Mouse (Mus musculus) T-cell, adult 66 days (primary cell): Measurements from ENCODE around the gene Pou2f1. TPM values are rescaled to one million over a fixed set of nuclear protein-coding genes. Genes with fewer than 3 reads are reported as not detected.

ENCODE experiments used
- total RNA-seq, 2 experiments: library from RNA; stranded (reverse); gene quantifications; 3 replicates in 1 of 2; 4 replicates in 1 of 2; pipeline ENCODE4 v1.2.4; 2023

Gene Pou2f1
- total RNA-seq: 10 to 100 TPM; 37.0 to 39.3 TPM

DNA sequence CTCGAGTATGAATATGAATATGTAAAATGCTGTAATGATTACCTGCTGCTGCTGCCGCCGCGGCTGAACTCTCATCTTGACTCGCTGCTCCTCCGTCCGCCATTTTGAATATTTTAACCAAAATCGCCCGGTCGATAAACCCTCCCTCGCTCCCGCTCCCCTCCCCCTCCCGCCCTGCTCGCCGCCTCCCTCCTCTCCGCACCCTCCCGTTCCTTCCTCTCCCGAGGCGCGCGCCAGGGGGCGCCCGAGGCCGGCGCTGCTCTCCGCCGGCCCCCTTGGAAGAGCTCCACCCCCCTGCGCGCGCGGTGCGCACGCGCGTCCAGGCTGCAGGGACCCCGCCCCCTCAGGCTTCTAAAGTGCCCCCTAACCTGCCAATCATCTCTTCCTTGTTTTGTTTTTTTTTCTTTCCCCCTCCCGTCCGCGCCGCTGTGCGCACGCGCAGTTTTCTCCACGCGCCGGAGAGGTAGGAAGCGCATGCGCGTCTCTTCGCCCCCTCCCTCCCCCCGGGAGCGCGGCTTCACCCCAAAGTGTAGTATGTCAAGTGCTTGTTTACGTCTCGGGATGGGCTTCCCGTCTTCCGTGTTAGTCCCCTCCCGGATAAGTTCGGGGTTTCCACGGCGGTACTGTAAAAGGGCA lies at the start of gene Pou2f1:
Gene Pou2f1, minus strand, starts transcription at position 159 of the 636 bp plus-strand sequence.

Other genes with a start within 250 kb of the Pou2f1 start
- 10 to 100 TPM in 1 of 2 experiments, 1 to 10 TPM in 1; 9.8 to 13.4 TPM for gene Creg1, start 238.9 kb downstream of the Pou2f1 start, total RNA-seq
- 100 to 1,000 TPM; 387 to 405 TPM for gene Cd247, start 214.0 kb downstream of the Pou2f1 start, total RNA-seq
- under 1 TPM in 1 of 2 experiments, not detected in 1; 0.12 TPM for gene Dusp27, start 125.2 kb upstream of the Pou2f1 start, total RNA-seq
- not detected for gene Gpa33, start 127.6 kb upstream of the Pou2f1 start, total RNA-seq
- not detected for gene Mael, start 236.1 kb upstream of the Pou2f1 start, total RNA-seq